Mouse (Mus musculus) kidney, adult 2 months (tissue): ENCODE results near the gene Sele. TPM values are rescaled to one million over a fixed set of nuclear protein-coding genes. Genes with fewer than 3 reads are reported as not detected.

Experiments
- DNase-seq: peaks from one replicate; pipeline ENCODE4 v3.0.0; 2021
- H3K27ac ChIP-seq: fragments of 200-500 bp; 2 replicates; pipeline ENCODE4 v1.5.1; 2012; ENCODE audit warnings: low read depth, low read length, control low read depth, inconsistent platforms; ENCODE audit not compliant: insufficient read depth
- H3K27me3 ChIP-seq: fragments of 200-500 bp; replicated peaks from 2 replicates; pipeline ENCODE4 v1.6.1; 2012; ENCODE audit warnings: mild to moderate bottlenecking, moderate library complexity, low read length, inconsistent platforms; ENCODE audit not compliant: control insufficient read depth, insufficient read depth
- H3K36me3 ChIP-seq: fragments of 200-500 bp; 2 replicates; pipeline ENCODE4 v1.6.1; 2012; ENCODE audit warnings: mild to moderate bottlenecking, moderate library complexity, low read length, inconsistent platforms; ENCODE audit not compliant: control insufficient read depth, insufficient read depth
- H3K4me1 ChIP-seq: fragments of 200-500 bp; 2 replicates; pipeline ENCODE4 v1.6.1; 2011; ENCODE audit warnings: low read length; ENCODE audit not compliant: control insufficient read depth, insufficient read depth
- H3K4me3 ChIP-seq: fragments of 200-500 bp; 2 replicates; pipeline ENCODE4 v1.5.1; 2011; ENCODE audit warnings: mild to moderate bottlenecking, low read depth, low read length, control low read depth; ENCODE audit not compliant: insufficient read depth
- CTCF ChIP-seq: fragments of 200-500 bp; conservative IDR thresholded peaks from 2 replicates; pipeline ENCODE4 v1.5.1; 2011; ENCODE audit warnings: low read depth, mild to moderate bottlenecking, control low read depth, low read length, moderate library complexity, mixed read lengths; ENCODE audit not compliant: insufficient read depth, insufficient read length
- POLR2A ChIP-seq: fragments of 200-500 bp; IDR thresholded peaks from one replicate; pipeline ENCODE4 v1.6.1; 2011; ENCODE audit warnings: low read depth, low read length, control low read depth
- WGBS: fragments of 180-500 bp; shearing (Covaris S2); methylation state at CpG from one replicate; pipeline ENCODE4 v1.1.7; 2018; 5-methylcytosine and 5-hydroxymethylcytosine counted together
- polyA plus RNA-seq: library from polyadenylated mRNA; depleted of rRNA; stranded (reverse); fragments of >200 nt; gene quantifications from 2 replicates; pipeline ENCODE4 v1.2.3, GENCODE M21; 2012; rRNA removed

Sele gene
- polyA plus RNA-seq, 1 experiment, result 0.42 TPM

DNA sequence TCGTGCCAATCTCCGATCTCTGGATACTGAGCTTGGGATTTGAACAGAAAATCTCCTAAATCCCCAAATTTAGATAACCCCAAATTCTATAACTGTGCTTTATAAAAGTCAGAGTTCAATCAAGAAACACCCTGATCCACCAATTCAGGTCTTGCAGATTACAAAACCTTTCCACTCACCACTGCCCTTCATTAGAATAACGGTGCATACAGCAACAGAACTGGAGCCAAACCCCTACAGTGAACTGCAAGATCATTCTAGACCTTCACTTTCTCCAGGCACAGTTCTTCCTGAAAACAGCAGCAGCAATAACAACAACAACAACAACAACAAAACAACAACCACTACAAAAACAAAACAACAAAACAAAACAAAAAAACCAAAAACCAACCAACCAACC lies 38.8 kb downstream of the Sele start:
- TF ChIP-seq POLR2A (no peak), CTCF (no peak)
- H3K27ac ChIP-seq, result no peak overlapping the region
- no peaks in the 10 kb centered on the region for H3K27me3 ChIP-seq
- no peaks in the 10 kb centered on the region for H3K4me1 ChIP-seq
- WGBS, result 85% methylated on average over 3 of the region's 3 CpGs
- no peak overlapping the region for H3K4me3 ChIP-seq
- no peaks in the 10 kb centered on the region for H3K36me3 ChIP-seq
- DNase-seq, result no peak

DNA sequence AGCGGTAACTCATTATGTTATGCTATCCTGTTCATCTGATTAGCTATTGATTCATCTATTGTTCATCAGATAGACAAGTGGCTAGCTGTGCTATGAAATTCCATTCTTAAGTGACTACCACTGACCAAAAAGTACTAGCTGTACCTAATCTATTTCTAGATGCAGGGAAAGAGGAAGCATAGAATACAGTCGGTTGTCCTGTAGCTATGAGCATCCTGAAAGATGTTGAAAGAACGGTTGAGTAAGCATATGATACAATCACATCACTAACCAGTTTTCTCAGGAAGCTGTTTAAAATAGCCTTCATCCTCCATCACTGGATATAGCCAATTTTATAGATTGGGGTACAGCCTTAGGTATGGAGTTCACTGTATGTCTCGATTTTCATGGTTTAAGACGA lies 39.8 kb downstream of the Sele start:
- Histone ChIP-seq H3K4me1 (no peaks in the 10 kb centered on the region), H3K4me3 (no peak overlapping the region), H3K36me3 (no peaks in the 10 kb centered on the region), H3K27ac (no peak overlapping the region), H3K27me3 (no peaks in the 10 kb centered on the region)
- no peak for DNase-seq
- WGBS, result 87% methylated on average over 5 of the region's 5 CpGs
- TF ChIP-seq POLR2A (no peak), CTCF (no peak)

DNA sequence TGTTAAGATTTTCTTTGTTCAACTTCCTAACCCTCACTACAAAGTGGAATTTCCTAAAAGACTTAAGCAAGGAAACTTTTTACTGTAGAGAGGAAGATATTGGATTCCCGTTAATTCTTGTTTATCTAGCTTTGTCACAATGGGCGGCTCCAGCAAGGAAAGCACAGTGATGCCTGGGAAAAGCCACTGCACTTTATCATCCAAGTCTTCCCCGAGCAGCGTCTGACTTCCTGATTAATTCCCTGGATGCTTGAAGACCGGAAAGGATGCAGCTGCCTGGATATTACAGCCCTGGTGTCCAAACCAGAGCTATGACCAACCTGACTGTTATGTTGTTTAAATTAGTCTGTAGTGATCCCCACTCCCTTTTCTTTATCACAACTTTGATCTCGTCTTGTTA lies 48.7 kb downstream of the Sele start:
- H3K4me3 ChIP-seq, result no peak overlapping the region
- peak; percentile 60 for DNase-seq
- no peaks in the 10 kb centered on the region for H3K4me1 ChIP-seq
- TF ChIP-seq CTCF, result no peak
- TF ChIP-seq POLR2A, result no peak
- WGBS, result 21% methylated on average over 6 of the region's 6 CpGs
- no peaks in the 10 kb centered on the region for H3K27me3 ChIP-seq
- H3K27ac ChIP-seq, result no peak overlapping the region
- no peaks in the 10 kb centered on the region for H3K36me3 ChIP-seq

DNA sequence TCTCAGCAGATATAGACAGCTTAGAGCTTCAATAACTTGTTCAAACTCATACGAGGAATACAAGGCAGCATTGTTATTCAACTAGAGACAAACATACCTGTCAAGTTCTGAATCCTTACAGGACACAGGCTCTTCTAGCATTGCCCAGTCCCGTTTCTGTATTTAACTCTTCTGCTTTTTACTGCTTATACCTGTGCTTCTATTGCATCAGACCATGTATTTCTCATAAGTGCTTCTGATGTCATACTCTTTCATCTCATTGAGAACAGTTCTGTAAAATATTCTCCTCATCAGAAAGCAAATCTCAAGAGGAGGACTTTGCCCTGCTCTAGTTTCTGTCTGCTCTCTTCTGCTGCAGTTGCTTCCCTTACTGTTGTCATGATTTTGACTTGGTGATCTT lies 49.9 kb downstream of the Sele start:
- Histone ChIP-seq H3K36me3 (no peaks in the 10 kb centered on the region), H3K27me3 (no peaks in the 10 kb centered on the region), H3K4me3 (no peak overlapping the region), H3K4me1 (no peaks in the 10 kb centered on the region), H3K27ac (no peak overlapping the region)
- TF ChIP-seq POLR2A (no peak), CTCF (no peak)
- 85% methylated on average over 2 of the region's 2 CpGs for WGBS
- DNase-seq, result no peak

DNA sequence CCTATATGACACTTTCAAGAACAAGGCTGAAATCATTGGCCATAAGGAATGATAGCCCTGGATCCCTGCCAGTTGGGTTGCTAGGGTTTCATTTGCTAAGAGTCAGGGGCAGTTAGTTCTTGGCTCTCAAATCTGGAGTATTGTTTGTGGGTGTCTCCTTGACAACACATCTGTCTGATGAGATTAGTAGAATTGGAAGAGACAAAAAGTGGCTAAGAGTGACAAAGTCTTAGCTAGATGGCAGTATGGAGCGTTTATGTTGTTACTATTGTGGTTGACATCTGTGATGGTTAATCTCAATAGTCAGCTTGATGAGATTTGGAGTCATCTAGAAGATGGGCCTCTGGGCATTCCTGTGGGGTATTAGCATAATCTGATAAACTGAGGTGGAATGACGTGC lies 50.3 kb downstream of the Sele start:
- TF ChIP-seq CTCF, result no peak
- Histone ChIP-seq H3K27me3 (no peaks in the 10 kb centered on the region), H3K4me3 (no peak overlapping the region), H3K4me1 (no peaks in the 10 kb centered on the region), H3K27ac (no peak overlapping the region), H3K36me3 (no peaks in the 10 kb centered on the region)
- DNase-seq, result no peak
- WGBS, result 93% methylated on average over 2 of the region's 2 CpGs

Other genes with a start within 250 kb of the Sele start
- 8.7 and 8.9 TPM in 2 replicates for gene Scyl3, start 119.1 kb upstream of the Sele start, polyA plus RNA-seq
- gene BC055324, start 53.4 kb upstream of the Sele start, polyA plus RNA-seq, result 0.49 and 1.0 TPM in 2 replicates
- gene Mettl18, start 53.3 kb upstream of the Sele start, polyA plus RNA-seq, result 0.98 and 1.4 TPM in 2 replicates
- 0.33 and 7.3 TPM in 2 replicates for gene Sell, start 13.7 kb downstream of the Sele start, polyA plus RNA-seq
- gene Selp, start 67.0 kb downstream of the Sele start, polyA plus RNA-seq, result 0.38 and 0.71 TPM in 2 replicates
- 3.8 and 3.9 TPM in 2 replicates for gene F5, start 103.6 kb downstream of the Sele start, polyA plus RNA-seq
- 11.2 and 12.8 TPM in 2 replicates for gene Slc19a2, start 200.8 kb downstream of the Sele start, polyA plus RNA-seq
- 6.7 and 8.8 TPM in 2 replicates for gene Ccdc181, start 227.4 kb downstream of the Sele start, polyA plus RNA-seq